Mouse (Mus musculus) T-helper 1 cell (primary cell): ENCODE measurements around the gene Rab37.

Source experiments
- in situ Hi-C: fragments of 300-600 bp; cut with MboI, MseI; formaldehyde crosslinking; loops from one replicate; pipeline ENCODE4 v1.15.1; 2025; ENCODE audit warnings: high pct_unique_total_duplicates

Gene Rab37

GRCm38 (mm10) chr11:115129508-115130126 is 38.4 kb downstream of the Rab37 start:
- in situ Hi-C loops = no loop called here

GRCm38 (mm10) chr11:115131768-115132381 is 40.6 kb downstream of the Rab37 start:
- in situ Hi-C loops = no loop called here

DNA sequence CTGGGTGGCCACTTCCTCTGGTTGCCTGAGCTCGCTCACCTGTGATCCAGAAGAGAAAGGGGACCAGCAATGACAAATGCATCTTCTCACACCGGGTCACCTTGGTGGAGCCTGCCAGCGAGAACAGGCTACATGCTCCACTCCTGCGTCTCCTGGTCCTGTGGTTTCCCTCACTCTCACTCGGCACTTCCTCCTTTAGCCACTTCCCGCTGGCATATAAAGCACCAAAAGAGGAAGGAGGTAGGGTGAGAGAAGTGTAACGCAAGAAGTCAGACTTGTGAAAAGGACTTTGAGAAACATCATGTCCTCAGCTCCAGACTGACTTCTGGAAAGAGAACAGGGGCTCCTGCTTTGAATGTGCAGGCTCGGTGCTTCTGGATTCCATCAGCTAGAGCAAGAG is 42.6 kb downstream of the Rab37 start, which contains the start of gene Cd300lf:
Cd300lf (minus strand) TSS at position 193 of the 400 bp plus-strand sequence.
- in situ Hi-C loops = no loop called here

DNA sequence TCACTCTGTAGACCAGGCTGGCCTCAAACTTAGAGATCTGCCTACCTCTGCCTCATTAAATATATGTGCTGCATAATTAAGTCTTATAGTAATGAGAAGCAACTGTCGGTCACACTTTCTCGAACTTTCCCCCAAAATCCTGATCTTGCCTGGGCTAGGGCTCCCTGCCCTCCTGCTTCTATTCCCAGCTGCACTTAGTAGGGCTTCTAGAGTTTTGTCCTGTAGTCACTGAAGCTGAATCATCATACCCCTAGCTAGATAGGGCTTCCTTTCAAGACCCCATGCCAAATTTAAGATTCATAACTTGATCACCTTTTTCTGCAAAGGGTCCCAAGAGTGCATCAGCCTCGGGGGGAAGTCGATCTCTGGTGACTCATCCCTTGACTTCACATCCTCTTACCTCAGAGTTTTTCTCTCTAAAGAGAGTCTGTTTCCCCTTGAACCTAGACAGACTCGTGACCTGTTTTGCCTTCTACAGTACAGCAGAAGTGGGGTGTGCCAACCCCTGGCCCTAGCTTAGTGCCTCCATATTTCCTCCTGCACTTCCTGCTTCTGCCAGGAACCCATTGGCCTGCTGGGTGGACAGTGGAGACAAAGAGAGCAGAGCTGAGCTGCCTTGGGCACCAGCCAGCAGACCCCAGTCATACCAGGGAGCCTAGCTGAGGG is 47.5 kb downstream of the Rab37 start:
- in situ Hi-C loops = no loop called here

- in situ Hi-C loops = no loop called here
Measured at GRCm38 (mm10) chr11:115141970-115142369, 50.7 kb downstream of the Rab37 start.

DNA sequence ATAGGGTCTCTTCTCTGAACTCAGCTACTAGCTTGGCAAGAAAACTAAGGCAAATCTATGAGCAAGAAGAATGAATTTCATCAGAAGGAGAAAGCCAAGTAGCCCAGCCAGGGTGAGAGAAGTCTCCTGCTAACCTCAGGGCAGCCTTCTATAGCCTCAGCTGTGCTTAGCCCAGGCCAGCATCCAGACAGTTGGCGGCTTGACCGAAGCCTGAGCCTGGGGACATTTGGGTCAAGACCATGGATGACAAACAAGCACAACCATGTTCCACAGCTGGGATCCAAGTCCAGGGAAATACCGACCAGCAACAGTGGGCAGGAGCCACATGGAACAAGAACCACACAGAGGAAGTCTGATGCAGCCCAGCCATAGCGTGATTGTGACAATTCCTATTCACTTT is 56.6 kb downstream of the Rab37 start:
- in situ Hi-C loops = no loop called here

- in situ Hi-C loops = no loop called here
Measured at GRCm38 (mm10) chr11:115150741-115151254, 59.6 kb downstream of the Rab37 start.

GRCm38 (mm10) chr11:115151755-115152429 is 60.7 kb downstream of the Rab37 start:
- in situ Hi-C loops = no loop called here

- in situ Hi-C loops = no loop called here
Measured at GRCm38 (mm10) chr11:115153088-115153487, 61.9 kb downstream of the Rab37 start.

GRCm38 (mm10) chr11:115153699-115154292 is 62.6 kb downstream of the Rab37 start:
- in situ Hi-C loops = no loop called here

- in situ Hi-C loops = loop anchor here (5.0 kb wide), 1 partner anchor 63 kb away; the partner anchor contains the start of gene Rab37
Measured at GRCm38 (mm10) chr11:115155053-115155634, 63.9 kb downstream of the Rab37 start.

DNA sequence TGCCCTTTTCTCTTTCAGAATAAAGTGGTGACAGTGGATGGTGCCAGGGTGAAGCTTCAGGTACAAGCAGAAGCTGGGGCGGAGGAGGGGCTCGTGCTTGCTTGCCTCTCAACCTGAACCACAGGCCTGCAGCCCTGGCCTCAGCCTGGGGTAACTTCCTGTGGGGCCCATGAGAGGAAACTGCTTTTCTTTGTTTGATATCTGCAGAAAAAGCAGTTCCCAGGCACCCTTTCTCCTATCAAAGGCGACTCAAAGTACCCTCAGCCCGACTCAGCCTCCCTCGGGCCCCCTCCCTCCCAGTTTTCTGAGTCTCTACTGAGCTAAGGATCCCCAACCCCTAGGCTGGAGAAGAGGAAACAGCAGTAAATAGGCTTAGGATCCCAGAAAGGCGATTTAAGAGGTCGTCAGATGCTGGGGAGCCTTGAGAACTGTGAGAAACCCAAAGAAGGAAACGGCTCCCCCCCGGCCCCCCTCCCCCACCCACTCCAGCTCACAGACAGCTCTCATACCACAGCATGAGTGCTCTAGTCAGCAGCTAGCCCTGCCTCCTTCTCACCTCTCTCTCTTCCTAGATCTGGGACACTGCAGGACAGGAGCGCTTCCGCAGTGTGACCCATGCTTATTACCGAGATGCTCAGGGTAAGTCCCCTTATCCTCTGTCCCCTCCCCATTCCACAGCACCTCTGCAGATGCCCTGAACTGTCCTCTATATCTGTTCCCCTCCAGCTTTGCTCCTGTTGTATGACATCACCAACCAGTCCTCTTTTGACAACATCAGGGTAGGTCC is 66.9 kb downstream of the Rab37 start:
- in situ Hi-C loops = loop anchor here (5.0 kb wide), 1 partner anchor 66 kb away; the partner anchor contains the start of gene Rab37

DNA sequence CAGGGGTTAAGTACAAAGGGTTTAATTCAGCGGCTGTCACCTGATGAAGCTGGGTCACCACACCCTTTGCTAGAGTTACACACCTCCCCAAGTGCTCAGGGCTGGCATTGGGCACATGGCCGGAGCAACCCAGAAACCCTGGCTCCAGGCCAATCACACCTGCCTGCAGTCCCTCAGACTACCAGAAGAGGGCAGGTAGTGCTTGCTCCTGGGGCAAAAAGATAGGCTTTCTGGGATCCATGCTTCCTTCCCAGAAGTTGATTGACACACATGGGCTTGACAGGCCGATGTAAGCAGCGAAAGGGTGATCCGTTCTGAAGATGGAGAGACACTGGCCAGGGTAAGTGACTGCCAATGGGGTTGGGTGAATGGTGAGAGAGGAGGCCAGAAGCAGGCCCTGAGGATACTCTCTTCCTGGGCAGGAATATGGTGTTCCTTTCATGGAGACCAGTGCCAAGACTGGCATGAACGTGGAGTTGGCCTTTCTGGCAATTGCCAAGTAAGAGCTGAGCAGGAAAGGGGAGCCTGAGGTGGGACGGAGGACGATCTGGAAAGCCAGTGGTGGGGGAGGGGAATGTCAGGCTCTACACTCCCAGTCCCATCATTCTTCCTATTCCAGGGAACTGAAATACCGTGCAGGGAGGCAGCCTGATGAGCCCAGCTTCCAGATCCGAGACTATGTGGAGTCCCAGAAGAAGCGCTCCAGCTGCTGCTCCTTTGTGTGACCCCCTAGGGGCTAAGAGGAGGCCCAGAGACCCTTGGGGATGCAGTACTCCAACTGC is 69.0 kb downstream of the Rab37 start:
- in situ Hi-C loops = loop anchor here (5.0 kb wide), 1 partner anchor 117 kb away; the partner anchor contains the start of gene Fdxr

DNA sequence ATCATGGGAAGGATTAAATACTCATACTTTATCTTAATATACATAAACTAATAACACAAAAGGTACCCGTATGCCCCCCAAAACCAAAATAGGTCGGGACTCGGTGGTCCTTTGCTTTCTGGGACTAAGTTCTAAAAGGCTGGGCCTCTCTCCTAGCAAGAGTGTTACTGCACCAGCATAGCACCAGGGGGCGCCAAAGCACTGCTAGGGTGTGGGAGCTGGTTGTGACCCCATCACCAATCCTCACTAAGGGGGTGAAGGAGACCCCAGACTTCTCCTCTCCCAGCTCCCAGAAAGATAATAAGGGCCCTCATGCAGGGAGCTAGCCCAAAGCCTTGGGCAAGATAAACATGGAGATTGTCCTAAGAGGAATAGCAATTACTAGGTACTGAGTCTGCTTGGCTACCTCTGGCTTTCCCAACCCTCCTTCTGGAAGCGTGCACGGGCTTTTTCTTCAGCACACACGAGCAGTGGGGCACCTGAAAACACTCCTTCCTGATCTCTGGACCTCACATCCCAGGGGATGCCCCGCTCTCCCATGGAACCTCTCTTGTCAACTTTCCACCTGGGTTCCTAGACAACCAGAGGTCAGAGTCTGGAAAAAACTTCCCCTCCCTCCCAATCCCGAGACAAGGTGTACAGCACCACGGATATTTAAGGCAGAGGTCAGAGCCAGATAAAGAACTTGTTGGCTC is 69.8 kb downstream of the Rab37 start:
- in situ Hi-C loops = loop anchor here (5.0 kb wide), 1 partner anchor 116 kb away; the partner anchor contains the start of gene Fdxr

GRCm38 (mm10) chr11:115161578-115162204 is 70.5 kb downstream of the Rab37 start:
- in situ Hi-C loops = loop anchor here (5.0 kb wide), 1 partner anchor 116 kb away; the partner anchor contains the start of gene Fdxr

GRCm38 (mm10) chr11:115162205-115162601 is 71.0 kb downstream of the Rab37 start:
- in situ Hi-C loops = loop anchor here (5.0 kb wide), 1 partner anchor 115 kb away; the partner anchor contains the start of gene Fdxr

DNA sequence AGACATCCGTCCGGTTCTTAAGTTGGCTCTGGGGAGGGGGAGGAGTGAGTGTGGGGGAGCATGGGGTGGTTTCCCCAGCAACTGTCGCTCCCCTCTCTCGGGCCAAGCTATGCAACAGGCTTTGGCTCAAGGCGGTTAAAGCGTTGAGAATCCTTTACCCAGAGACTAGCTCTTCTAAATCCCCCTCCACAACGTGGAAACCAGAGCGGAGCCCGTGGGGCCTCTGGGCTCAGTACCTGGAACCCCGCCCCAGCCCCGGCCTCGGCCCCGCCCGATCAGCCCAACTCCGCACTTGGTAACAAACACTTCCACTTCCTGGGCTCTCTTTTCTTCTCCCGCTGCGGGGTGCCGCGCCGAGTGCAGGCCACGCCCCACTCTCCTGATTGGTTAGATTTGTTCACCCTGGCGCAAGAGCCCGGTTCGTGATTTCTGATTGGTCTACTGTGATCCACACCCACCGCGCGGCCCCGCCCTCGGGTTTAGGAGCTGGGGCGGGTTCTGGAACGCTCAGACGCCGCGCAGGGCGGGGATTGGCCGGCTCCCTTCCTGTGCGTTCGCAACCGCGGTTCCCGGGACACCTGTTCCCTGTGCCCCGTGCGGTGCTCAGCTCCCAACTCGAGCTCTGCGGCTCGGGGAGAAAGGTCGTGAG is 71.7 kb downstream of the Rab37 start, which contains the start of gene Slc9a3r1:
Slc9a3r1 (plus strand) TSS at position 510 of the 649 bp plus-strand sequence.
- in situ Hi-C loops = loop anchor here (5.0 kb wide), 1 partner anchor 114 kb away; the partner anchor contains the start of gene Fdxr
